Mouse (Mus musculus) spleen, adult 2 months (tissue): ENCODE data around the gene Rab43.

Experiments used
- CTCF ChIP-seq: fragments of 200-500 bp; IDR thresholded peaks from 2 replicates; pipeline ENCODE4 v1.5.1; 2011; ENCODE audit warnings: mild to moderate bottlenecking, inconsistent platforms; ENCODE audit not compliant: insufficient read depth, insufficient read length, insufficient replicate concordance; ENCODE audit errors: extremely low read depth
- POLR2A ChIP-seq: fragments of 200-500 bp; IDR thresholded peaks from 2 replicates; pipeline ENCODE4 v1.6.1; 2011; ENCODE audit warnings: low read depth, low read length, inconsistent platforms

- TF ChIP-seq POLR2A: no peak
- TF ChIP-seq CTCF: no peak
Observed at GRCm38 (mm10) chr6:87770626-87771025, 41.3 kb downstream of the Rab43 start.
